Mouse (Mus musculus): Measurements from ENCODE around the gene Ephb6. TPM values are rescaled to one million over a fixed set of nuclear protein-coding genes. Genes with fewer than 3 reads are reported as not detected.

Ephb6 gene
- polyA plus RNA-seq, 1 experiment = 76.3 TPM

GRCm38 (mm10) chr6:41621241-41621990 is 16.1 kb downstream of the Ephb6 start:
- DNase-seq (ENCODE audit: extremely low spot score in 1 of 2, low spot score in 1 of 2) = no peak

- peak in 1 of 2 experiments; percentile 74 for DNase-seq (ENCODE audit: extremely low spot score in 1 of 2, low spot score in 1 of 2)
Measured at GRCm38 (mm10) chr6:41622661-41623060, 17.4 kb downstream of the Ephb6 start.

- DNase-seq (ENCODE audit: extremely low spot score in 1 of 2, low spot score in 1 of 2) = no peak
Measured at GRCm38 (mm10) chr6:41628180-41628579, 22.9 kb downstream of the Ephb6 start.

- no peak for DNase-seq (ENCODE audit: extremely low spot score in 1 of 2, low spot score in 1 of 2)
Measured at GRCm38 (mm10) chr6:41630791-41631190, 25.5 kb downstream of the Ephb6 start.

- DNase-seq (ENCODE audit: extremely low spot score in 1 of 2, low spot score in 1 of 2) = peak in 1 of 2 experiments; percentile 63
Measured at GRCm38 (mm10) chr6:41631549-41631948, 26.3 kb downstream of the Ephb6 start.

- DNase-seq (ENCODE audit: extremely low spot score in 1 of 2, low spot score in 1 of 2) = no peak
Measured at GRCm38 (mm10) chr6:41635211-41635610, 29.9 kb downstream of the Ephb6 start.

- no peak for DNase-seq (ENCODE audit: extremely low spot score in 1 of 2, low spot score in 1 of 2)
Measured at GRCm38 (mm10) chr6:41636178-41636577, 30.9 kb downstream of the Ephb6 start, which contains the start of gene Trpv6. Trpv6 (minus strand) TSS chr6:41636405.

- no peak for DNase-seq (ENCODE audit: extremely low spot score in 1 of 2, low spot score in 1 of 2)
Measured at GRCm38 (mm10) chr6:41637393-41637792, 32.1 kb downstream of the Ephb6 start.

- no peak for DNase-seq (ENCODE audit: extremely low spot score in 1 of 2, low spot score in 1 of 2)
Measured at GRCm38 (mm10) chr6:41637927-41638506, 32.7 kb downstream of the Ephb6 start.

GRCm38 (mm10) chr6:41640449-41640848 is 35.2 kb downstream of the Ephb6 start:
- no peak for DNase-seq (ENCODE audit: extremely low spot score in 1 of 2, low spot score in 1 of 2)

- DNase-seq (ENCODE audit: extremely low spot score in 1 of 2, low spot score in 1 of 2) = no peak
Measured at GRCm38 (mm10) chr6:41641173-41641866, 36.0 kb downstream of the Ephb6 start.

GRCm38 (mm10) chr6:41642765-41643164 is 37.5 kb downstream of the Ephb6 start:
- DNase-seq (ENCODE audit: extremely low spot score in 1 of 2, low spot score in 1 of 2) = no peak

GRCm38 (mm10) chr6:41643227-41643626 is 37.9 kb downstream of the Ephb6 start:
- DNase-seq (ENCODE audit: extremely low spot score in 1 of 2, low spot score in 1 of 2) = no peak

- no peak for DNase-seq (ENCODE audit: extremely low spot score in 1 of 2, low spot score in 1 of 2)
Measured at GRCm38 (mm10) chr6:41646220-41646619, 40.9 kb downstream of the Ephb6 start.

- DNase-seq (ENCODE audit: extremely low spot score in 1 of 2, low spot score in 1 of 2) = no peak
Measured at GRCm38 (mm10) chr6:41646672-41647071, 41.4 kb downstream of the Ephb6 start.

- DNase-seq (ENCODE audit: extremely low spot score in 1 of 2, low spot score in 1 of 2) = no peak
Measured at GRCm38 (mm10) chr6:41653173-41653572, 47.9 kb downstream of the Ephb6 start.

GRCm38 (mm10) chr6:41654648-41655047 is 49.4 kb downstream of the Ephb6 start:
- DNase-seq (ENCODE audit: extremely low spot score in 1 of 2, low spot score in 1 of 2) = no peak

- no peak for DNase-seq (ENCODE audit: extremely low spot score in 1 of 2, low spot score in 1 of 2)
Measured at GRCm38 (mm10) chr6:41658487-41658886, 53.2 kb downstream of the Ephb6 start.

GRCm38 (mm10) chr6:41662320-41662719 is 57.0 kb downstream of the Ephb6 start:
- peak in 1 of 2 experiments; percentile 12 for DNase-seq (ENCODE audit: extremely low spot score in 1 of 2, low spot score in 1 of 2)
